Mouse (Mus musculus): Measurements from ENCODE around the gene Rsph1.

- no peak for TF ChIP-seq CTCF (IDR thresholded peaks at IDR 0.05; ENCODE audit: extremely low read depth, insufficient read depth, low read length)
- TF ChIP-seq POLR2A (IDR thresholded peaks at IDR 0.05; ENCODE audit: extremely low read depth, insufficient read depth, low read length) = no peak
These were observed 67.7 kb downstream of the Rsph1 start for GRCm38 (mm10) chr17:31209376-31209930.

Measured in cortical plate, adult 2 months (tissue).